Mouse (Mus musculus): Measurements from ENCODE around the gene Stil. TPM values are rescaled to one million over a fixed set of nuclear protein-coding genes. Genes with fewer than 3 reads are reported as not detected.

Gene Stil
- polyA plus RNA-seq, 1 experiment, result 7.8 TPM

DNA sequence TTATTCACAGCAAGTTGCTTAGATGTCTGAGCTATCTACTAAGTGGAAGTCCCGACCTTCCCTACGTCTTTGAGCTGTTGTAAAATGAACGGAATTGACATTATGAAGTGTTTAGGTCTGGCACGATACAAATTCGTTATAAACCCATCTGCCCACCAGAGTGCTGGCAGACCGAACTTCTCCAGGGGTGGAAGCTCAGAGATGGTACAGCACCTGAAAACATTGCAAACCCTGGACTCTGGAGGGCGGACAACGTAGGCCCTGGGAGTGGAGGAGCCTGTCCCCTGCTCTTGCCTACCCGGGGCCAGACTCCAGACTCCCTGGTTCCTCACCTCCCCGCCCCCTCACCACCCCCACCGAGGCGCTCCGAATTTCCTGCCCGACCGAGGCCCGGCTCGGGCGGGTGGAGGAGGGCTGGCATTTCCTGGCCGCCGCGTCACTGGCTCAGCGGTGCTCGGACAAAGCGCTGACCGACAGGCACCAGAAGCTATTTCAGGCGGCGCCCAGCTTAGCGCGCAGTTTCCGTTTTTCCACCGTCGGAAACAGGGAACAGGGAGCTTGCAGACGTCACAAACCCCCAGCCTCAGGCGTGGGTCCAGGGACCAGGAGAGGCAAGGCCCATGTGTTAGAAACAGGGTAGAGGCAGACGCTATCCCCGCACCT is 52.5 kb downstream of the Stil start:
- peak; percentile 42; the same call in 1 of the 2 replicates for TF ChIP-seq POLR2A (IDR thresholded peaks at IDR 0.05; ENCODE audit: borderline replicate concordance, control insufficient read depth, low read depth, low read length)
- no peak for TF ChIP-seq CTCF (IDR thresholded peaks at IDR 0.05; ENCODE audit: control insufficient read depth, insufficient read depth, low read length)
- WGBS, result 4% methylated on average over 36 of the region's 36 CpGs
- Histone ChIP-seq H3K4me3 (replicated peaks; ENCODE audit: control insufficient read depth, low read depth, low read length) (peak overlapping the region; percentile 35), H3K27ac (ENCODE audit: control insufficient read depth, insufficient read depth, low read depth, low read length, poor library complexity) (peak overlapping the region; percentile 74), H3K4me1 (ENCODE audit: control insufficient read depth, insufficient read depth, low read length) (peaks cover 1% of the 10 kb centered on the region; the same call in 1 of the 2 replicates)

GRCm38 (mm10) chr4:115055044-115055443 is 55.1 kb downstream of the Stil start:
- 60% methylated on average over 2 of the region's 2 CpGs for WGBS
- H3K4me1 ChIP-seq (ENCODE audit: control insufficient read depth, insufficient read depth, low read length), result no peaks in the 10 kb centered on the region
- H3K4me3 ChIP-seq (replicated peaks; ENCODE audit: control insufficient read depth, low read depth, low read length), result no peak overlapping the region
- no peak overlapping the region; the same call in 1 of the 2 replicates for H3K27ac ChIP-seq (ENCODE audit: control insufficient read depth, insufficient read depth, low read depth, low read length, poor library complexity)
- TF ChIP-seq POLR2A (IDR thresholded peaks at IDR 0.05; ENCODE audit: borderline replicate concordance, control insufficient read depth, low read depth, low read length) (no peak), CTCF (IDR thresholded peaks at IDR 0.05; ENCODE audit: control insufficient read depth, insufficient read depth, low read length) (no peak)

GRCm38 (mm10) chr4:115055691-115056090 is 55.7 kb downstream of the Stil start:
- H3K4me1 ChIP-seq (ENCODE audit: control insufficient read depth, insufficient read depth, low read length), result no peaks in the 10 kb centered on the region
- WGBS, result 78% methylated on average over 3 of the region's 3 CpGs
- TF ChIP-seq CTCF (IDR thresholded peaks at IDR 0.05; ENCODE audit: control insufficient read depth, insufficient read depth, low read length) (no peak), POLR2A (IDR thresholded peaks at IDR 0.05; ENCODE audit: borderline replicate concordance, control insufficient read depth, low read depth, low read length) (no peak)
- no peak overlapping the region for H3K27ac ChIP-seq (ENCODE audit: control insufficient read depth, insufficient read depth, low read depth, low read length, poor library complexity)
- H3K4me3 ChIP-seq (replicated peaks; ENCODE audit: control insufficient read depth, low read depth, low read length), result no peak overlapping the region

DNA sequence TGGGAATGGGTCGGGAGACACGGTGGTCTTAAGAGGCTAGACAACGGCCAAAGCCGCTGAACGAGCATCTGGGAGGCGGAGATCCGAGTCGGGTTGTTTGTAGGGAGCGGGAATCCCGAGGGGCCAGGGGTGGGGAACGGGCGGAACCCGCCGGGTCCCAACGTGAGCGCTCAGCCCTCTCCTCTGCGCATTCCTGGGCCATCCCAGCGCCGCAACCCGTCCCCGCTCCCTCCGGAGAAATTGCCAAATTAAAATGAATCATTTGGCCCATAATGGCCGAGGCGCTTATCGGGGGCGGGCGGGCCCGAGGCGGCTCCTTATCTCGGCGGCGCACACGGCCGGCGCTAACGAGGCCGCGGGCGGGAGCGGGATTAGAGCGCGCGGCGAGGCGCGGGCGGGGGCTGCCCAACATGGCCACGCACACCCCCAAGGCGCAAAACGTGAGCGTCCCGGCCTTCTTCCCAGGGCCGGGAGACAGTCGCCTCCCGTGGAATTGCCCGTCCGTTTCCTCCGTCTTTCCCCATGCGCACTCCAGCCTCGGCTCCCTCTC is 56.5 kb downstream of the Stil start, which contains the start of gene Tal1:
Tal1 (plus strand) TSS at position 56 of the 550 bp plus-strand sequence.
- Histone ChIP-seq H3K27ac (ENCODE audit: control insufficient read depth, insufficient read depth, low read depth, low read length, poor library complexity) (peak within 1 kb of the TSS; percentile 90), H3K4me3 (replicated peaks; ENCODE audit: control insufficient read depth, low read depth, low read length) (peak within 1 kb of the TSS; percentile 76)
- under 1% methylated on average over 60 of the region's 60 CpGs for WGBS

DNA sequence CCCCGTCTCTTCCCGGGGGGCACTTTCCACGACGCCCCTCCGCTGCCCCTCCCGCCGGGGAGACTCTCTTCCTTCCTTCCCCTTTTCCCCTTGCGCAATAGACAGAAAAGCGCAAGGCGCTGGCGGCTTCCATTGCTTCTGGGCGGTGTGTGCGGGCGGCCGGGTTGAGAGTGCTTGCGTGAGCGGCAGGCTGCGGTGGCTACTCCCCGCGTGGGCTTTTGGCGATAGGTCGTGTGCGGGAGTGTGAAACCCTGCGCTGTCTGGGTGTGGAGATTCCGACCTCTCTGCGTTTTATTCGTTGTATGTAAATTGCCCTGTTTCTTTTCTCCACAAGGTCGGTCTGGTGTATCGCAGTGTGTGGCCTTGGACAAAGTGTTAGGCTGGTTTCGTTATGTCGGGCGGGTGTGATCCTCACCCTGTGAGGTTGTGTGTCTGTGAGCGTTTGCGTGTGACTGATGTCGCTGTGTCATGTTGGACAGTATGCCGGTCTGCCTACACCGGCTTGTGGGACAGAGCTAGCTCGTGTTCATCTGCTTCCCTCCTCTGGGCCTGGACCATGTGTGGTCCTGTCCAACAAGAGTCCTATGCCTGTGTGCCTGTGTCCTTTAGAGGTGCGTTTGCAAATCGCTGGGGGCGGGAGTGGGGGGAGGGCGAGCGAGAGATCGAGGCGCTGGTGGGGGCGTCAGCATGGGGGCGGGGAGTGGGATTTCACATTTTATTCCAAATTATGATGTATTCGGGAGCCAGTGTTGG is 57.1 kb downstream of the Stil start:
- Histone ChIP-seq H3K4me1 (ENCODE audit: control insufficient read depth, insufficient read depth, low read length) (no peaks in the 10 kb centered on the region), H3K27ac (ENCODE audit: control insufficient read depth, insufficient read depth, low read depth, low read length, poor library complexity) (peak overlapping the region; percentile 90), H3K4me3 (replicated peaks; ENCODE audit: control insufficient read depth, low read depth, low read length) (peak overlapping the region; percentile 76)
- under 1% methylated on average over 48 of the region's 48 CpGs for WGBS
- TF ChIP-seq POLR2A (IDR thresholded peaks at IDR 0.05; ENCODE audit: borderline replicate concordance, control insufficient read depth, low read depth, low read length) (peak; percentile 60), CTCF (IDR thresholded peaks at IDR 0.05; ENCODE audit: control insufficient read depth, insufficient read depth, low read length) (no peak)

More for the DNA sequence above, 56.5 kb downstream of the Stil start, which contains the start of gene Tal1:
- TF ChIP-seq CTCF (IDR thresholded peaks at IDR 0.05; ENCODE audit: control insufficient read depth, insufficient read depth, low read length), result no peak
- peak; percentile 89 for TF ChIP-seq POLR2A (IDR thresholded peaks at IDR 0.05; ENCODE audit: borderline replicate concordance, control insufficient read depth, low read depth, low read length)
- H3K4me1 ChIP-seq (ENCODE audit: control insufficient read depth, insufficient read depth, low read length), result no peaks in the 10 kb centered on the region

DNA sequence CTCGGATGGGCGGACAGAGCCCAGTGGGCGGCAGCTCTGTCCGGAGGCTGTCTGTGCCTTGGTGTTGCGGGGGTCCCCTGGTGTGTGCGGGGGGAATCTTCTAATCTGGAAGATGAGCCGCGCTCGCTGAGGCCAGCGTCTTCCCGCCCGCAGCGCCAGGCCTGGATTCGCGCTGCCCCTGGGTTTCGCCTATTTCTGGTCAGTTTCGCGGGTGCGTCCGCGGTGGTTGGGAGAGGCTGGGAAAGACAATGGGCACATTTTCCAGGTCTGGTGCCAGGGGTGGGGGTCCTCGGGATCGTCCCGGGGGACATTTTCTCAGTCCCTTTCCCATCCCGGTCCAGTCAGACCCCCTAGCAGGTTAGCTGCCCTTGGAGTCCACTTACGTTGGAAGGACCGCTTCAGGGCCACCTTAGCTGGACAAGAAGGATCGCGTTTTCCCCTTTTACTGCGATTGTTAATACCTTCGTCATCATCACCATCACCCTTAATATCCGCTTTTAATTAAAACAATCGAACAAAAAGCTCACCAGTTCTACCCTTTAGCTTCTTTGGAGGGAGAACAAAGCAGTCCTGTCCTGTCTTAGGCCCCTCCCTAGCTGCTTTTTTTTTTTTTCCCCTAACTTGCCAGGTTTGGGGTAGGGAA is 57.8 kb downstream of the Stil start:
- WGBS, result under 1% methylated on average over 33 of the region's 33 CpGs
- TF ChIP-seq CTCF (IDR thresholded peaks at IDR 0.05; ENCODE audit: control insufficient read depth, insufficient read depth, low read length) (no peak), POLR2A (IDR thresholded peaks at IDR 0.05; ENCODE audit: borderline replicate concordance, control insufficient read depth, low read depth, low read length) (no peak; the same call in 1 of the 2 replicates)
- H3K4me1 ChIP-seq (ENCODE audit: control insufficient read depth, insufficient read depth, low read length), result no peaks in the 10 kb centered on the region
- peak overlapping the region; percentile 76 for H3K4me3 ChIP-seq (replicated peaks; ENCODE audit: control insufficient read depth, low read depth, low read length)
- peak overlapping the region; percentile 90 for H3K27ac ChIP-seq (ENCODE audit: control insufficient read depth, insufficient read depth, low read depth, low read length, poor library complexity)

GRCm38 (mm10) chr4:115058317-115058761 is 58.4 kb downstream of the Stil start:
- H3K4me1 ChIP-seq (ENCODE audit: control insufficient read depth, insufficient read depth, low read length), result no peaks in the 10 kb centered on the region

More at GRCm38 (mm10) chr4:115058317-115058761, 58.4 kb downstream of the Stil start:
- Histone ChIP-seq H3K4me3 (replicated peaks; ENCODE audit: control insufficient read depth, low read depth, low read length) (peak overlapping the region; percentile 59), H3K27ac (ENCODE audit: control insufficient read depth, insufficient read depth, low read depth, low read length, poor library complexity) (peak overlapping the region; percentile 90)
- WGBS, result under 1% methylated on average over 20 of the region's 20 CpGs
- no peak for TF ChIP-seq CTCF (IDR thresholded peaks at IDR 0.05; ENCODE audit: control insufficient read depth, insufficient read depth, low read length)
- TF ChIP-seq POLR2A (IDR thresholded peaks at IDR 0.05; ENCODE audit: borderline replicate concordance, control insufficient read depth, low read depth, low read length), result no peak

Data from bone marrow, adult 2 months (tissue).